Comparison of ENCODE assay signal across 23 mouse cellular contexts in genomic region chr1:43601054-43601453, GRCm38 (mm10).
DNase-seq lines count a peak whose midpoint lies in the region; ATAC-seq and TF ChIP-seq lines count a peak whose summit lies in the region.
"Had no signal": no experiment of that assay in that cellular context is flagged by ENCODE, and none has a peak within 500 bp of the region (broad histone marks: within the 10 kb centered on the region; RNA-seq: fewer than 3 reads in every experiment).

No protein-coding gene starts in this region.

- 0 out of 2 replicates have a peak, but pooled peaks have one; percentile 69 for ATAC-seq in heart, embryonic 16.5 days (replicated peaks; ENCODE audit: extremely low read depth, insufficient read depth, low FRiP score)
- no peak for ATAC-seq in midbrain, embryonic 15.5 days (replicated peaks)
- ATAC-seq: activated CD4-positive, CD25-positive, alpha-beta regulatory T cell, adult 4 months; forebrain, embryonic 15.5 days; hindbrain, embryonic 16.5 days had no signal

- no peak for TF ChIP-seq POLR2A in thymus, adult 2 months (IDR thresholded peaks at IDR 0.05; ENCODE audit: control insufficient read depth, extremely low read depth, insufficient read depth, low read length, poor library complexity)

- peak overlapping the region; percentile 49; the same call in 1 of the 2 replicates for H3K27ac ChIP-seq in heart, embryonic 16.5 days (ENCODE audit: low read length)
- H3K27ac ChIP-seq in thymus, adult 2 months (ENCODE audit: control insufficient read depth, insufficient read depth, low read length): peak overlapping the region; percentile 68
- no peak overlapping the region for H3K27ac ChIP-seq in midbrain, embryonic 15.5 days
- no peak overlapping the region for H3K27ac ChIP-seq in gastrocnemius, adult 2 months
- H3K27ac ChIP-seq: forebrain, embryonic 15.5 days; heart, embryonic 15.5 days; hindbrain, embryonic 10.5 days; hindbrain, embryonic 13.5 days had no signal

- intact Hi-C loops in gastrocnemius, adult 2 months (cut with DNase I): no loop called here

- H3K4me3 ChIP-seq in heart, embryonic 16.5 days (ENCODE audit: low read length): no peak overlapping the region
- H3K4me3 ChIP-seq in thymus, adult 2 months (ENCODE audit: control insufficient read depth, insufficient read depth, low read length): peak overlapping the region; percentile 2; the same call in 1 of the 2 replicates
- no peak overlapping the region for H3K4me3 ChIP-seq in midbrain, embryonic 15.5 days
- no peak overlapping the region for H3K4me3 ChIP-seq in gastrocnemius, adult 2 months
- H3K4me3 ChIP-seq: forebrain, embryonic 15.5 days; heart, embryonic 12.5 days; heart, embryonic 15.5 days; hindbrain, embryonic 10.5 days; hindbrain, embryonic 13.5 days had no signal

- H3K36me3 ChIP-seq in heart, embryonic 16.5 days (ENCODE audit: control insufficient read depth, insufficient read depth): no peaks in the 10 kb centered on the region
- H3K36me3 ChIP-seq in thymus, adult 2 months (ENCODE audit: control insufficient read depth, insufficient read depth, low read length): no peaks in the 10 kb centered on the region
- no peaks in the 10 kb centered on the region for H3K36me3 ChIP-seq in midbrain, embryonic 15.5 days (replicated peaks)
- H3K36me3 ChIP-seq: forebrain, embryonic 15.5 days; heart, embryonic 12.5 days; heart, embryonic 15.5 days; hindbrain, embryonic 10.5 days; hindbrain, embryonic 13.5 days had no signal

- TF ChIP-seq CTCF in thymus, adult 2 months (IDR thresholded peaks at IDR 0.05; ENCODE audit: borderline replicate concordance, control insufficient read depth, extremely low read depth, insufficient read depth, low read length, poor library complexity): no peak
- no peak for TF ChIP-seq CTCF in gastrocnemius, adult 2 months (IDR thresholded peaks at IDR 0.05)

- no peak overlapping the region for H3K9ac ChIP-seq in heart, embryonic 16.5 days (ENCODE audit: low read length)
- no peak overlapping the region for H3K9ac ChIP-seq in midbrain, embryonic 15.5 days
- H3K9ac ChIP-seq: forebrain, embryonic 15.5 days; heart, embryonic 12.5 days; heart, embryonic 15.5 days; hindbrain, embryonic 13.5 days had no signal

- 43% methylated on average over 8 of the region's 8 CpGs for WGBS in heart, embryonic 16.5 days
- WGBS in thymus, adult 2 months: 12% methylated on average over 8 of the region's 8 CpGs
- WGBS in midbrain, embryonic 15.5 days: 48% methylated on average over 8 of the region's 8 CpGs

- no peaks in the 10 kb centered on the region for H3K27me3 ChIP-seq in heart, embryonic 16.5 days (ENCODE audit: control insufficient read depth, insufficient read depth, low read length)
- H3K27me3 ChIP-seq in thymus, adult 2 months (ENCODE audit: control insufficient read depth, insufficient read depth, low read length): no peaks in the 10 kb centered on the region
- no peaks in the 10 kb centered on the region for H3K27me3 ChIP-seq in midbrain, embryonic 15.5 days (replicated peaks)
- H3K27me3 ChIP-seq: forebrain, embryonic 15.5 days; heart, embryonic 12.5 days; heart, embryonic 15.5 days; hindbrain, embryonic 13.5 days had no signal

- no peak overlapping the region for H3K4me2 ChIP-seq in heart, embryonic 16.5 days (ENCODE audit: low read depth, low read length)
- no peak overlapping the region for H3K4me2 ChIP-seq in midbrain, embryonic 15.5 days
- H3K4me2 ChIP-seq: forebrain, embryonic 15.5 days; heart, embryonic 12.5 days; heart, embryonic 15.5 days; hindbrain, embryonic 13.5 days had no signal

- H3K4me1 ChIP-seq in heart, embryonic 16.5 days (ENCODE audit: control insufficient read depth, insufficient read depth, low read length): no peaks in the 10 kb centered on the region
- peaks cover 25% of the 10 kb centered on the region for H3K4me1 ChIP-seq in thymus, adult 2 months (replicated peaks; ENCODE audit: control insufficient read depth, insufficient read depth, low read length)
- no peaks in the 10 kb centered on the region for H3K4me1 ChIP-seq in midbrain, embryonic 15.5 days
- H3K4me1 ChIP-seq: forebrain, embryonic 15.5 days; heart, embryonic 12.5 days; heart, embryonic 15.5 days; hindbrain, embryonic 10.5 days; hindbrain, embryonic 13.5 days had no signal

- no peak for DNase-seq in heart, adult 9 months (ENCODE audit: low spot score in 2 of 2)
- DNase-seq in thymus, adult 2 months: peak; percentile 65
- DNase-seq in thymus, postnatal 14 days: peak; percentile 79
- DNase-seq in thymus, postnatal 4 days: peak; percentile 71
- no peak for DNase-seq in ovary, postnatal 14 days (ENCODE audit: low spot score)
- DNase-seq in gastrocnemius, adult 2 months: no peak
- DNase-seq: adrenal gland, adult 8-10 months; adrenal gland, postnatal 25 days; cerebellum, adult 11-12 months; cerebellum, adult 8-10 months; cerebellum, postnatal 14 days; gastrocnemius, postnatal 14 days; heart, adult 11 months; heart, postnatal 36 days had no signal

- H3K9me3 ChIP-seq in heart, embryonic 16.5 days (replicated peaks; ENCODE audit: control insufficient read depth, low read length): peaks cover 2% of the 10 kb centered on the region; the same call in 1 of the 2 replicates
- 0 out of 2 replicates have a peak, but pooled peaks cover 2% of the 10 kb centered on the region for H3K9me3 ChIP-seq in midbrain, embryonic 15.5 days
- H3K9me3 ChIP-seq: forebrain, embryonic 15.5 days; heart, embryonic 12.5 days; heart, embryonic 15.5 days; hindbrain, embryonic 10.5 days; hindbrain, embryonic 13.5 days had no signal

Comparison
In these comparisons a context has a peak if more than half of its experiments do, and no peak if none do; other contexts are left out.
1. H3K27ac ChIP-seq: peak in heart, embryonic 16.5 days (single experiment) and thymus, adult 2 months (single experiment); none in midbrain, embryonic 15.5 days (single experiment) and gastrocnemius, adult 2 months (single experiment).
2. DNase-seq: peak in thymus, adult 2 months (single experiment), thymus, postnatal 14 days (single experiment) and thymus, postnatal 4 days (single experiment); none in heart, adult 9 months (0 of 2), ovary, postnatal 14 days (single experiment) and gastrocnemius, adult 2 months (single experiment).